Mouse (Mus musculus): ENCODE results near the gene Insm2.

Gene Insm2

GRCm38 (mm10) chr12:55607902-55608301 lies 8.7 kb downstream of the Insm2 start:
- no peak for DNase-seq (ENCODE audit: low spot score)

DNA sequence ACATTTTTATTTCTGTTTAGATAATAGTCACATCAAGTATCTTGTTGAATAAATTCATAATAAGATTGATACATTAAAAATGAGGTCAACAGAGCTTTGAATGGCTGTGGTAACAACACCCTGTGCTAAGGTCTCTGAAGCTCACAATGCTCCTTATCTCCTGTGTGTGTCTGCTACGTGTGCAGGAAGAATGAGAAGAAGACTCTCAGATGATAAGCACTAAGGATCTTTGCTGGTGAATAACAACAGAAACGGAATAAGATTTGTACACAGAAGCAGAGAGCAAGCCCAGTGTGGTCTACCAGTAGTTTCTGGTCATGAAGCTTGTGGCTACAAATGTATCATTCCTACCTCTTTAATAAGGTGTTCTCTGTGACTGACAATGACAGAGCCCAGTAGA lies 11.6 kb downstream of the Insm2 start:
- no peak for DNase-seq (ENCODE audit: low spot score)

GRCm38 (mm10) chr12:55620321-55620720 lies 21.1 kb downstream of the Insm2 start:
- DNase-seq (ENCODE audit: low spot score): no peak

- DNase-seq (ENCODE audit: low spot score): peak; percentile 61
These were observed 23.5 kb downstream of the Insm2 start for GRCm38 (mm10) chr12:55622615-55623245.

- DNase-seq (ENCODE audit: low spot score): peak; percentile 27
These were observed 24.0 kb downstream of the Insm2 start for GRCm38 (mm10) chr12:55623254-55623653.

GRCm38 (mm10) chr12:55626711-55627110 lies 27.5 kb downstream of the Insm2 start:
- peak; percentile 22 for DNase-seq (ENCODE audit: low spot score)

DNA sequence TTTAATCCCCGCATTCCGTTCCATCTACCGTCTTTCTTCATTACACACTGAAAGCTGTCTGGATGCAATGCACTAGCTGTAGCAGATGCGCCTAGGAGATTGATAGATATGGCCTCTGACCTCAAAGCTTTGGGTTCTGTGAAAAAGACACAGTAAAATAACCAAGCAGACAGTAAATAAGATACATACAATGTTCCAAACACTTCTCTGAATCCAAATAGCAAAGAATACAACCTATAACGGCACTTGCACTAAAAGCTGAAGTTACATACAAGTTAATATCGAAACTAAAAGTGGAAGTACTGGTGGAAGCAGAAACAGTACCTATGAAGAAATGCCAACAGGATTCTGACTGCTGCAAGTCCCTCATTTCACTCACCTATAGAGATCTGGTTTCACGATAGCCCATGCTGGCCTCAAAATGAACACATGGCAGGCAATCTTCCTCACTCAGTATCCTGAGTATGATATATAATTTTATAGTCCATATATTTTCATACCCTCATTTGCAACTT lies 48.8 kb downstream of the Insm2 start:
- no peak for DNase-seq (ENCODE audit: low spot score)

Measured in c-Kit-positive CD71-positive TER-119-positive erythroid progenitor cells, embryonic 14.5 days (primary cell).